Mouse (Mus musculus) gastrocnemius, postnatal 36 days (tissue): ENCODE results near the gene Lrit2. TPM values are rescaled to one million over a fixed set of nuclear protein-coding genes. Genes with fewer than 3 reads are reported as not detected.

ENCODE experiments used
- DNase-seq, 2 experiments: peaks; one replicate each; pipeline ENCODE4 v3.0.0; 2022
- intact Hi-C: fragments of 180-260 bp; cut with DNase I; formaldehyde crosslinking; loops from one replicate; pipeline ENCODE4 v1.15.1; 2025
- total RNA-seq, 2 experiments: library from RNA; stranded (reverse); gene quantifications; 2 replicates each; pipeline ENCODE4 v1.2.3; 2021

Lrit2 gene
- total RNA-seq, 2 experiments from 2014 or later = not detected

DNA sequence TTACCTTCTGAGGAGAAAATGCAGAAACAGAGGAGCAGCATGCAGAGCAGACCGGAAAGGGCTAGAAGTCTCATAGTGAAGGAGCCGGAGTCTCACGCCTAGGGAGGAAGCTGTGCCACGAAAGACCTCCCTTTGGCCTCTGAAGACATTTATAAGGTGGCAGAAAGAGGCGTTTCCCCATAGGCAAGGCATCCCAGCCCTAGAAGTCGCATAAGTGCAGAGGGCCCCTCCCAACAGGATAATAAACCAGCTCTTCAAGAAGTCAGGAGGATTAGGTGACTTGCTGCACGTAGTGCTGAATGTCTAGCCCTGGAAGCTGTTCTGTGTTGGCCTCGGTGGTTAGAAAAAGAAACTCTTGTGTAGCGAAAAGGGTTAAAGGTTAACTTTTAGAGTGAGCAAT is 42.2 kb downstream of the Lrit2 start:
- intact Hi-C loops = no loop called here
- no peak for DNase-seq

DNA sequence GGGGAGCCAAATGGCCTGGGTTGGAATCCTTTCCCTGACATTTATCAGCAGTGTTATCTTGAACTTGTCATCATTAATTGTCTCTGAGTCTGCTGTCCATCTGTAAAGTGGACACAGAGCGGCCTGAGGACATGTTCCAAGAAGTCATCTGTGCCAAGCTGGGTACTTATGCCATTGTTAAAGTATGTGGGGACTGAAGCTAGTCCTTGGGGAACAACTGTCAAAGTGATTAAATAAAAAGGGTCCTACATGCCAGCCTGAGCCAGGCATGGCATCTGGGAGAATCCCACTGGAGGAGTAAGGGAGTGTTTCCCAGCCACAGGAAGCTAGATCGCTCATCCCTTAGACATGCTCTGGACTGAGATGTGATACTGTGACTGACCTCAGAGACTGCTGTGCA is 42.7 kb downstream of the Lrit2 start:
- intact Hi-C loops = no loop called here
- no peak for DNase-seq

DNA sequence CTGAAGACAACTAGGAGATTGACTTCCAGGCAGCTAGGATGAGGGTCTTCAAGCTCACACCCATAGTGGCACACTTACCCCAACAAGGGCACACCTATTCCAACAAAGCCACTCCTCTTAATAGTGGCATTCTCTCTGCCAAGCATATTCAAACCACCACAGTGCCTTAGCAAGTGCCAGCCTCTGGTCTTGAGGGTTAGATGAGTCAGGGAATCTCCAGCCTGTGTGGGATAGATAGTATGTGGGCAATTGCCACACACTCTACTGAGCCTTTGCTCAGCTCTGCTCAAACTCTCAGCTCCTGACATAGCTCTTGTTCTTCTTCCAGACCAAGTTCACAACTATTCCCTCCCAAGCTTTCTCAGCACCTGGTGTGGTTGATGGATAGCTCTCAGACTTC is 43.6 kb downstream of the Lrit2 start:
- no peak for DNase-seq
- intact Hi-C loops = no loop called here

DNA sequence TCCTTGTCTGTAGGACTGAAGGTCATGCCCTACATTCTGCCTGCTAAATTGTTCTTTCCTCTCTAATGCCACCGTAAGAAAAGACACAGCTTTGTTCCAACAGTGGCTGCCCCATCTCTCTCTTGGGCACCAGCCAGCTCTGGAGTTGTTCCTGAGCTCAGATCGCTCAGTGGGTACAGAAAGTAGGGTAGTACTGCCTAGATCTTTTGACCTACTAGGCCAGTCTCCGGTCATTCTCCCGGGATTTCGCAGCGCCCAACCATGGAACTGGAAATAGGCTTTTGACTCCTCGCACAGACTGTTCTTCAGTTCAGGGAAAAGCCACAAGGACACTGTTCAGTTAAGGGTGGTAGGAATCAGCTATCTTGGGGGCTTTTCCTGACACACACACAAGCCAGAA is 45.2 kb downstream of the Lrit2 start:
- DNase-seq = no peak
- intact Hi-C loops = no loop called here

DNA sequence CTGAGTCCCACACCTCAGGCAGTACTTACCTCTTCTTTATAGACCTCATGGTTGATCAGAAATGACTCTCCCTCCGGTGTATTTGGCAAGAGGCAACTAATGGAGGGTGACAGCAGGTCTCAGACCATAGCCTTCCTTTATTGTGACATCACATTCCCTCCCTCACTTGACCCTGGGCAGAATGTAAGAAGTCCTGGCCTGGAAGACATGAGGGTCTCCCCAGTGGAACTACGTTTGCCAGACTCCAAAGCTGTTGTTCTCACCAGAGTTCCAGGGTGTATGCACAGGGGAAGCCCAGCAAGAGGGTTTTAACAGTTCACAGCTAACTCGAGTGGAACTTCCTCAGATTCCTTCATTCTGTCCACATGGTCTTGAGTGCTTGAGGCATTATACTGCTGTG is 46.2 kb downstream of the Lrit2 start, which contains the start of gene 2610528A11Rik:
TSS of gene 2610528A11Rik (minus strand) at position 101 of the 400 bp plus-strand sequence.
- intact Hi-C loops = no loop called here
- no peak for DNase-seq

DNA sequence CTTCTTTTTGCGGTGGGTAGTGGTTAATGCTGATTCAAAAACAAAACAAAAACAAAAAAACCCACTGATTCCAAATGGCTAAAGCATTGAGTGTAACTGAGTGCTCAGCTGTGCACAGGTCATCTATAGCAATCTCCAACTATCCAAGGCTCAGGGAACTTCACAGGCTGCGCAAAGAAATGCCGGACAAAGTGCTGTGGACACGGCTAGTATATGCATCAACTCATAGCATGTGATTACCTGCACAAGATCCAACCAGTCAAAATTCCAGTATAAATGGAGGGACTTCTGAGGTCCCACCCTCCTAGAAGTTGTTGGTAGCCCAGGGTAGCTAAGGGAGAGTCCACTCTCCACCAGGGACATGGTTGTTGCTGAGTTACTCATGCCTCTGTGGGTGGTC is 51.5 kb downstream of the Lrit2 start:
- intact Hi-C loops = no loop called here
- no peak for DNase-seq

Other genes with a start within 250 kb of the Lrit2 start
- 10 to 100 TPM; 61.2 to 63.1 TPM for gene Ccser2, start 99.2 kb upstream of the Lrit2 start, total RNA-seq
- not detected for gene Rgr, start 19.0 kb upstream of the Lrit2 start, total RNA-seq
- not detected for gene Lrit1, start 13.1 kb upstream of the Lrit2 start, total RNA-seq
- gene Cdhr1, start 30.4 kb downstream of the Lrit2 start, total RNA-seq = not detected
- gene 2610528A11Rik, start 46.1 kb downstream of the Lrit2 start, total RNA-seq = under 1 TPM in 1 of 2 experiments, not detected in 1; 0.52 TPM
- 100 to 1,000 TPM; 399 to 418 TPM for gene Ghitm, start 67.3 kb downstream of the Lrit2 start, total RNA-seq